Mouse (Mus musculus): ENCODE measurements at regions not wholly inside any gene's neighbourhood (a gene's known extent, or its start where the extent isn't known, plus 50 kb on each side); places are given as distances from the start of the nearest gene placed in this dataset.

DNA sequence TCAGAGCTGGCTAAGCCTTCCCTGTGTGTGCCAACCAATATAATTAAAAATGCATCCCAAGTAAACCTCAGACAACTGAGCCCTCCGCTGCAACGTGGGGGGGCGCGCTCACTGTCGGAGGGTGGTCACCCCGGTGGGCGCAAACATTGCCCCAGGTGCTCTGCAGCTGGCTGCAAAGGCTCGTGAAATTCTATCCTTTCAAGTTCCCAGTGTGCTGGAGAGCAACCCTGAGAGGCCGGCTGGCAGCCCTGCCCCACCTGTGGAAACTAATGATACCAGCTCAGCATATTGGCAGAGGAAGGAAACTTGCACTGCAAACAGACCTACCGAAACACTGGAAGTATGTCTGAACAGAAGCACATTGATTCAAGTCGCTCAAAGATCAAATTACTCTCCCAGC lies 249.4 kb upstream of the Rgma start:
- TF ChIP-seq CTCF (IDR thresholded peaks at IDR 0.05; ENCODE audit: low read depth) (no peak), EP300 (optimal IDR thresholded peaks at IDR 0.05) (no peak)
